Mouse (Mus musculus) lung, adult 2 months (tissue): ENCODE data around the gene Agtpbp1.

ENCODE experiments used
- CTCF ChIP-seq: fragments of 200-500 bp; IDR thresholded peaks from 2 replicates; pipeline ENCODE4 v1.5.1; 2011; ENCODE audit warnings: mild to moderate bottlenecking, low read length, control low read depth; ENCODE audit not compliant: insufficient read depth
- POLR2A ChIP-seq: fragments of 200-500 bp; IDR thresholded peaks from 2 replicates; pipeline ENCODE4 v1.6.1; 2011; ENCODE audit warnings: low read depth, mild to moderate bottlenecking, control low read depth, low read length, borderline replicate concordance; ENCODE audit errors: extremely low read depth

DNA sequence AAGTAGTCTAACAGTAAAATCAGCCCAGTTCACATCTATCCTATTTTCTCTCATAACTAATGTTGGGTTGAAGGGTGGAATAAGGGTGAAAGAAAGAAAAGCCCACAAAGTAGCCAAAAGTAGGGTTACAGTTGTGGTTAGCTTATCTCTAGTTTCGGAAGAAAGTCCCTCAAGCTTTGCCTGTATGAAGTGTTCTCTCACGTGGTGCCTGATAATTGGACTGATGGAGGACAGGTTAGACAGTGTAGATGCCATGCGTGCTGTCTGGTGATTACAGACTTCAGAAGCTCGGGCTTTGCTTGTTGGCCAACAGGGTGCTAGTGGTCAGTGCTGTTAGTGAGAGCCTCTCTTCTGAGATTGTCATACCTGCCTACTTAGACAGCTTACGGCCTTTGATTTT, 18.1 kb upstream of the Agtpbp1 start:
- TF ChIP-seq CTCF (no peak), POLR2A (no peak)
